Mouse (Mus musculus): ENCODE results near the gene Anks6. TPM values are rescaled to one million over a fixed set of nuclear protein-coding genes. Genes with fewer than 3 reads are reported as not detected.
A peak's percentile ranks its signal among the peaks of the same experiment; 100 is the strongest.

Anks6 gene
- polyA plus RNA-seq, 1 experiment from 2014 or later, result 4.6 TPM

DNA sequence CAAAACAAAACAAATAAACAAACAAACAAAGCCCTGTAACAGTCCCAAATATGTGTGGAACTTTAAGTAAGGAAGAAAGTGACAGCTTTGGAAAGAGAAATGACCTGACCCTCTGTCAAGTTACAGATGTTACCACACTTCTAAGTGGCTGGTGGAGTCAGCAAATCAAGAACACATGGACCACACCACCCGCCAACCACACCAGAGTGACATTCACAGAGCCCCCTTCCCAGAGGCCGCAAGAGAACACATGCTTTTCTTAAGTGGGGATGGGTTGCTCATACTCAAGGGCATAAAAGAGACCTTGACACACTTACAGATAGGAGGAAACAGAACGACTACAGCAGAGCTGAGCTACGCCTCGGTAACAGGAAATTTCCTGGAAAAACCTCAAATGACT lies 28.4 kb downstream of the Anks6 start:
- H3K9me3 ChIP-seq (ENCODE audit: control insufficient read depth, low read length), result no peaks in the 10 kb centered on the region
- no peak overlapping the region for H3K4me3 ChIP-seq (replicated peaks; ENCODE audit: low read length)
- peaks cover 2% of the 10 kb centered on the region; the same call in 1 of the 2 replicates for H3K36me3 ChIP-seq (ENCODE audit: control insufficient read depth, insufficient read depth)
- H3K4me2 ChIP-seq (ENCODE audit: low read length), result no peak overlapping the region
- H3K27me3 ChIP-seq (replicated peaks; ENCODE audit: control insufficient read depth, insufficient read depth, low read length), result no peaks in the 10 kb centered on the region
- no peak for ATAC-seq
- H3K27ac ChIP-seq (ENCODE audit: low read length), result no peak overlapping the region
- no peak overlapping the region for H3K9ac ChIP-seq (replicated peaks; ENCODE audit: low read depth, low read length)
- H3K4me1 ChIP-seq (replicated peaks; ENCODE audit: control insufficient read depth, insufficient read depth, low read length), result no peaks in the 10 kb centered on the region
- WGBS, result 88% methylated on average over 5 of the region's 5 CpGs

DNA sequence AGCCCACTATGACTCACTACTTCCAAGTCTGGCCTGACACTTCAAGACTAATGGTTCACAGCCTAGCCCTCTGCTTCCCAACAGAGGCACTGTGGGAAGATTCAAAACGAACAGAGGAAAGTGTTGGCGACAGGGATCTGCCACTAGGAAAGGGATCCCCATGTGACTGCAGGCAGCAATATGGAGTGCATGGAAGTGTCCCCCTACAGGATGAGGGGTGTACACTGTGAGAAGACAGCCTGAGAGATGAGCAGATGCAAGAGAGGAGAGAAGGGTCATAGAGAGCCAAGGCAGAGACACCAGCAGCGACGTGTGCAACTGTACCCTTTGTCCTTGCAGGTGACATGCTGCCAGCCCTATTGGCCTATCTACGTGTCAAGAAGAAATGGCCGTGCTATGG lies 33.3 kb downstream of the Anks6 start:
- no peaks in the 10 kb centered on the region for H3K9me3 ChIP-seq (ENCODE audit: control insufficient read depth, low read length)
- H3K4me1 ChIP-seq (replicated peaks; ENCODE audit: control insufficient read depth, insufficient read depth, low read length), result no peaks in the 10 kb centered on the region
- H3K27ac ChIP-seq (ENCODE audit: low read length), result no peak overlapping the region
- 79% methylated on average over 6 of the region's 6 CpGs for WGBS
- H3K4me3 ChIP-seq (replicated peaks; ENCODE audit: low read length), result no peak overlapping the region
- no peaks in the 10 kb centered on the region; the same call in 1 of the 2 replicates for H3K36me3 ChIP-seq (ENCODE audit: control insufficient read depth, insufficient read depth)
- H3K9ac ChIP-seq (replicated peaks; ENCODE audit: low read depth, low read length), result no peak overlapping the region
- ATAC-seq, result no peak
- H3K27me3 ChIP-seq (replicated peaks; ENCODE audit: control insufficient read depth, insufficient read depth, low read length), result no peaks in the 10 kb centered on the region
- no peak overlapping the region for H3K4me2 ChIP-seq (ENCODE audit: low read length)

DNA sequence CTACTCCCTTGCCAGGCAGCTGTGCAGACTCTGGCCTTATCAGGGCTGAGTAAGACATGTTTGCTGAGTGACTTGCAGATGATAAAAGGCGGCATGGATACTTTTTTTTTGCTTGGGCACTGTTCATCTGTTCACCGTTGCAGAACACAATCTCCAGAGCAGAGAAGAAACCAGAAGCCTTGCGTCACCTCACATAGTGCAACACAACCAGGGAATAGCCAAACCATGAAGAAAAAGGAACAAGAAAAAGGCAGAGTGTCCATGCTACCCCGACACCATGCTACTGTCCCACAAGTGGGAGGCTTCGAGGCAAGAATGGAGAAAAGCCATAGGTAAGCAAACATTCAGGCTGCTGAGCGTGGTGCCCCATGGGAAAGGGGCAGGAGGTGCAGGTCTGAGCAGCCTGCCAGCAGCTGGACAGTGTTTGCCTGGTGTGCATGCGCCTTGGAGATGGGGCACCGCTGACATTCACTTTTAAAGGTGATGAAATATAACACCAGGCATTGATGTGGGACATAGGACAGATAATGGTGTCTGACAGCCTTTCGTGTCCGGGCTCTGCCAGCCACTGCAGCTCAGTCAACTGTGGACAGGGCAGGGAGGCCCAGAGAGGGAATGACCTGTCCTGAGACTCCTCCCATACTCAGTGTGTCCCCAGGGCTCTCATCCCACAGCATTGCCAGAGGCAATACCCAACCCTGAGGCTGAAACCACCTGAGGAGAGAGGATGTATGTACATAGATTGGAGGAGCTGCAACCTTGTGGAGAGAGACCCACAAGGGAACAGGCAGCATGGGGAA lies 34.2 kb downstream of the Anks6 start:
- Histone ChIP-seq H3K36me3 (ENCODE audit: control insufficient read depth, insufficient read depth) (no peaks in the 10 kb centered on the region; the same call in 1 of the 2 replicates), H3K9me3 (ENCODE audit: control insufficient read depth, low read length) (no peaks in the 10 kb centered on the region), H3K27me3 (replicated peaks; ENCODE audit: control insufficient read depth, insufficient read depth, low read length) (no peaks in the 10 kb centered on the region), H3K4me2 (ENCODE audit: low read length) (no peak overlapping the region), H3K4me3 (replicated peaks; ENCODE audit: low read length) (no peak overlapping the region), H3K9ac (replicated peaks; ENCODE audit: low read depth, low read length) (no peak overlapping the region), H3K27ac (ENCODE audit: low read length) (no peak overlapping the region), H3K4me1 (replicated peaks; ENCODE audit: control insufficient read depth, insufficient read depth, low read length) (no peaks in the 10 kb centered on the region)
- WGBS, result 83% methylated on average over 10 of the region's 10 CpGs
- ATAC-seq, result no peak

GRCm38 (mm10) chr4:47020563-47020962 lies 36.7 kb downstream of the Anks6 start:
- H3K27ac ChIP-seq (ENCODE audit: low read length), result no peak overlapping the region
- H3K4me3 ChIP-seq (replicated peaks; ENCODE audit: low read length), result no peak overlapping the region
- H3K36me3 ChIP-seq (ENCODE audit: control insufficient read depth, insufficient read depth), result peaks cover 5% of the 10 kb centered on the region; the same call in 1 of the 2 replicates
- H3K4me2 ChIP-seq (ENCODE audit: low read length), result no peak overlapping the region
- no peak for ATAC-seq
- no peak overlapping the region for H3K9ac ChIP-seq (replicated peaks; ENCODE audit: low read depth, low read length)
- WGBS, result 9% methylated on average over 5 of the region's 5 CpGs
- no peaks in the 10 kb centered on the region for H3K9me3 ChIP-seq (ENCODE audit: control insufficient read depth, low read length)
- no peaks in the 10 kb centered on the region for H3K27me3 ChIP-seq (replicated peaks; ENCODE audit: control insufficient read depth, insufficient read depth, low read length)
- no peaks in the 10 kb centered on the region for H3K4me1 ChIP-seq (replicated peaks; ENCODE audit: control insufficient read depth, insufficient read depth, low read length)

GRCm38 (mm10) chr4:47015156-47015555 lies 42.1 kb downstream of the Anks6 start:
- Histone ChIP-seq H3K27ac (ENCODE audit: low read length) (no peak overlapping the region), H3K4me3 (replicated peaks; ENCODE audit: low read length) (no peak overlapping the region), H3K27me3 (replicated peaks; ENCODE audit: control insufficient read depth, insufficient read depth, low read length) (no peaks in the 10 kb centered on the region), H3K4me1 (replicated peaks; ENCODE audit: control insufficient read depth, insufficient read depth, low read length) (peaks cover 19% of the 10 kb centered on the region), H3K36me3 (ENCODE audit: control insufficient read depth, insufficient read depth) (peaks cover 5% of the 10 kb centered on the region; the same call in 1 of the 2 replicates), H3K9ac (replicated peaks; ENCODE audit: low read depth, low read length) (no peak overlapping the region), H3K9me3 (ENCODE audit: control insufficient read depth, low read length) (no peaks in the 10 kb centered on the region), H3K4me2 (ENCODE audit: low read length) (no peak overlapping the region)
- ATAC-seq, result no peak
- WGBS, result 75% methylated on average over 3 of the region's 3 CpGs

DNA sequence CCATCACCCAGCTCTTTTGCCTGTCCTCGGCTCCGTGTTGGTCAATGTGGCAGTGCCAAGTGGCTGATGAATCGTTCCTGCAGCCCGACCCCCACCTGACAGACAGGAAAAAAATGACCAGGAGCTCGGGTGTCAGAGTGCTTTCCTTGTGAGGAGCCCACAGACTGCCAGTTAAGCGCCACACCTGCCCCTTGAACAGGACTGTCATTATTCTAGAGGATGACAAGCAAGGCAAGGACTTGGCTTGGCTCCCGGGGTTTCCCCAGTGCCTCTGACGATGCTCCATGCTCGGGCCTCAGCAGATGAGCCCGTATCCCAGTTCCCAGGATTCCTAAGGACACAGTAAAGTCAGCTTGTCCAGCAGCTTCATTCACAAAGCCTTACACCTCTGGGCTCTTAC lies 44.8 kb downstream of the Anks6 start:
- H3K4me2 ChIP-seq (ENCODE audit: low read length), result no peak overlapping the region
- no peak overlapping the region for H3K4me3 ChIP-seq (replicated peaks; ENCODE audit: low read length)
- 46% methylated on average over 10 of the region's 10 CpGs for WGBS
- peaks cover 5% of the 10 kb centered on the region; the same call in 1 of the 2 replicates for H3K36me3 ChIP-seq (ENCODE audit: control insufficient read depth, insufficient read depth)
- H3K9ac ChIP-seq (replicated peaks; ENCODE audit: low read depth, low read length), result no peak overlapping the region
- ATAC-seq, result no peak
- H3K4me1 ChIP-seq (replicated peaks; ENCODE audit: control insufficient read depth, insufficient read depth, low read length), result peaks cover 19% of the 10 kb centered on the region
- H3K27me3 ChIP-seq (replicated peaks; ENCODE audit: control insufficient read depth, insufficient read depth, low read length), result no peaks in the 10 kb centered on the region
- H3K9me3 ChIP-seq (ENCODE audit: control insufficient read depth, low read length), result no peaks in the 10 kb centered on the region
- H3K27ac ChIP-seq (ENCODE audit: low read length), result no peak overlapping the region

DNA sequence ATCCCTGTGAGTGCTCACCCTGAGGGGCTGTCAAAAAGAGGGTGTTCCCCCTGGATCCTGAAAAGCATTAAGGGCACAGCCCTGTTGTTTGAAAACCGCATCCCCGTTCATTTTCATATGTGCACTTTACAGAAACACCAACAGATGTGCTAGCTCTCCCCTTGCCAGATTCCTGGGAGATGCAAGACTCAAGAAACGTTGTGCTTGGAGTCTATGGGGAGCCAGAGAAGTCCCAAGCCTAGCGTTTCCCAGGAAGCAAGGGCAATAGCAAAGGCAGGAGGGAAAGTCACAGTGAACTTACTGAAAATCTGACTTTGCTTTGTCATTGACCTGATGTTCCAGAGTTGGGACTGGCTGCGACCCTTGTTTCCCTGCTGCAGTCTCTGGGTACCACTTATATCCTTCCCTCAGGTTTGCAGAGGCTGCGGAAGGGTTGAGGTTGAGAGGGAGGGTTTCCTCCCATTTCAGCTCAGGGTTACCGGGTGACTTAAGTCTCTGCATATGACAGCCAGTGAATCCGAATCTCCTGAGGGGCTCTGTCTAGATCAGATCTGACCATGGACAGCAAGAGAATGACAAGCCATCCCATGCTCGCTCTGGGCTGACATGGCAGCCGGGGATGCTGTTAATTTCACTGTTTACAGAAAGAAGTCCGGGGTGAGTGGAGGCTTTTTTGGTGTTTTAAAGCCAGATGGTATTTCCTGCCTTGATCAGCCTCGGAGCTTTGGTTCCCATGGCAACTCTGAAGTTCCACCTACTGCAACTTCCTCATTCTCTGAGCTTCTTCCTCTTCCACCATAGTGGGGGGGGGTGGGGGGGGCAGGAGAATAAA lies 46.6 kb downstream of the Anks6 start:
- 52% methylated on average over 12 of the region's 12 CpGs for WGBS
- Histone ChIP-seq H3K4me2 (ENCODE audit: low read length) (peak overlapping the region; percentile 23), H3K9ac (replicated peaks; ENCODE audit: low read depth, low read length) (no peak overlapping the region), H3K4me3 (replicated peaks; ENCODE audit: low read length) (no peak overlapping the region), H3K27me3 (replicated peaks; ENCODE audit: control insufficient read depth, insufficient read depth, low read length) (no peaks in the 10 kb centered on the region), H3K9me3 (ENCODE audit: control insufficient read depth, low read length) (no peaks in the 10 kb centered on the region), H3K36me3 (ENCODE audit: control insufficient read depth, insufficient read depth) (no peaks in the 10 kb centered on the region), H3K4me1 (replicated peaks; ENCODE audit: control insufficient read depth, insufficient read depth, low read length) (peaks cover 19% of the 10 kb centered on the region), H3K27ac (ENCODE audit: low read length) (peak overlapping the region; percentile 57)
- ATAC-seq, result peak; percentile 74

GRCm38 (mm10) chr4:47000626-47001395 lies 56.4 kb downstream of the Anks6 start:
- no peaks in the 10 kb centered on the region for H3K27me3 ChIP-seq (replicated peaks; ENCODE audit: control insufficient read depth, insufficient read depth, low read length)
- no peak overlapping the region for H3K4me2 ChIP-seq (ENCODE audit: low read length)
- no peak for ATAC-seq
- no peaks in the 10 kb centered on the region for H3K4me1 ChIP-seq (replicated peaks; ENCODE audit: control insufficient read depth, insufficient read depth, low read length)
- no peaks in the 10 kb centered on the region for H3K36me3 ChIP-seq (ENCODE audit: control insufficient read depth, insufficient read depth)
- 77% methylated on average over 8 of the region's 8 CpGs for WGBS
- H3K4me3 ChIP-seq (replicated peaks; ENCODE audit: low read length), result no peak overlapping the region
- H3K9ac ChIP-seq (replicated peaks; ENCODE audit: low read depth, low read length), result no peak overlapping the region
- no peak overlapping the region for H3K27ac ChIP-seq (ENCODE audit: low read length)
- H3K9me3 ChIP-seq (ENCODE audit: control insufficient read depth, low read length), result no peaks in the 10 kb centered on the region

- H3K9ac ChIP-seq (replicated peaks; ENCODE audit: low read depth, low read length), result no peak overlapping the region
- H3K27ac ChIP-seq (ENCODE audit: low read length), result no peak overlapping the region
- ATAC-seq, result no peak
- no peaks in the 10 kb centered on the region for H3K4me1 ChIP-seq (replicated peaks; ENCODE audit: control insufficient read depth, insufficient read depth, low read length)
- no peak overlapping the region for H3K4me2 ChIP-seq (ENCODE audit: low read length)
- H3K36me3 ChIP-seq (ENCODE audit: control insufficient read depth, insufficient read depth), result no peaks in the 10 kb centered on the region
- WGBS, result 90% methylated on average over 2 of the region's 2 CpGs
- peaks cover 12% of the 10 kb centered on the region for H3K27me3 ChIP-seq (replicated peaks; ENCODE audit: control insufficient read depth, insufficient read depth, low read length)
- no peak overlapping the region for H3K4me3 ChIP-seq (replicated peaks; ENCODE audit: low read length)
- H3K9me3 ChIP-seq (ENCODE audit: control insufficient read depth, low read length), result no peaks in the 10 kb centered on the region
Measured at GRCm38 (mm10) chr4:46997969-46998368, 59.3 kb downstream of the Anks6 start.

All from forebrain, embryonic 16.5 days (tissue).